Mouse (Mus musculus): ENCODE measurements around the gene Tma7. TPM values are rescaled to one million over a fixed set of nuclear protein-coding genes. Genes with fewer than 3 reads are reported as not detected.

The Tma7 gene
- polyA plus RNA-seq, 1 experiment: 203 TPM

GRCm38 (mm10) chr9:109102541-109102940, 20.2 kb upstream of the Tma7 start:
- Histone ChIP-seq H3K36me3 (ENCODE audit: control insufficient read depth, insufficient read depth, low read length, poor library complexity, severe bottlenecking) (no peaks in the 10 kb centered on the region), H3K27ac (ENCODE audit: insufficient read depth, low read length) (no peak overlapping the region), H3K4me1 (ENCODE audit: control insufficient read depth, insufficient read depth, low read length) (no peaks in the 10 kb centered on the region), H3K27me3 (ENCODE audit: control insufficient read depth, insufficient read depth, low read length, poor library complexity, severe bottlenecking) (no peaks in the 10 kb centered on the region), H3K9me3 (replicated peaks; ENCODE audit: control insufficient read depth, insufficient read depth, low read length, poor library complexity, severe bottlenecking) (no peaks in the 10 kb centered on the region), H3K9ac (ENCODE audit: low read depth, poor library complexity, severe bottlenecking) (no peak overlapping the region), H3K4me3 (ENCODE audit: low read depth, low read length) (no peak overlapping the region)
- TF ChIP-seq POLR2A (IDR thresholded peaks at IDR 0.05; ENCODE audit: insufficient read depth, low read length) (no peak), EP300 (IDR thresholded peaks at IDR 0.05; ENCODE audit: insufficient read depth, low read depth, low read length) (no peak), CTCF (IDR thresholded peaks at IDR 0.05; ENCODE audit: low read depth, low read length) (no peak)

DNA sequence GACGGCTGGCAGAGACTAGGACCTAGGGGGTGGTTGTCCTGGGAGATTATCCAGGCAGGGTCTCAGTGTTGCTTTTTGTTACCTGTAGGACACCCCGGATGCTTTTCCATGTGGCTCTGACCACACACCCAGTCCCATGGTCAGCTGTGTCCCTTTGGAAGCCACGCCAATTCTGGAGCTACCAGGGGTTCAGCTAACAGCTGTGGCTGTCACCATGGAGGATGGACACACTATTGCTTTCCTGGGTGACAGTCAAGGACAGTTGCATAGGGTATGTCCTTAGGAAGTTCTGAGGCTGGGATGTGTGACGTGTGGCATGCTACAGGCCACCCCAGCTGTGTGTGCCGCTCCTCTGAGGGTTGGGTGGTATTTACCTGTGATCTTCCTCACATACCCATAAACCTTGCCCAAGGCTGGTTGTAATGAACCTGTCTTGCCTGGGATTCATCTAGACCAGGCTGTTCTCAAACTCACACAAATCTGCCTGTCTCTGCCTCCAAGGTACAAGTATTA, 19.6 kb upstream of the Tma7 start:
- Histone ChIP-seq H3K27me3 (ENCODE audit: control insufficient read depth, insufficient read depth, low read length, poor library complexity, severe bottlenecking) (no peaks in the 10 kb centered on the region), H3K9me3 (replicated peaks; ENCODE audit: control insufficient read depth, insufficient read depth, low read length, poor library complexity, severe bottlenecking) (no peaks in the 10 kb centered on the region), H3K27ac (ENCODE audit: insufficient read depth, low read length) (no peak overlapping the region), H3K36me3 (ENCODE audit: control insufficient read depth, insufficient read depth, low read length, poor library complexity, severe bottlenecking) (no peaks in the 10 kb centered on the region), H3K4me1 (ENCODE audit: control insufficient read depth, insufficient read depth, low read length) (peaks cover under 1% of the 10 kb centered on the region), H3K9ac (ENCODE audit: low read depth, poor library complexity, severe bottlenecking) (no peak overlapping the region), H3K4me3 (ENCODE audit: low read depth, low read length) (no peak overlapping the region)
- TF ChIP-seq CTCF (IDR thresholded peaks at IDR 0.05; ENCODE audit: low read depth, low read length) (no peak), EP300 (IDR thresholded peaks at IDR 0.05; ENCODE audit: insufficient read depth, low read depth, low read length) (no peak), POLR2A (IDR thresholded peaks at IDR 0.05; ENCODE audit: insufficient read depth, low read length) (no peak)

DNA sequence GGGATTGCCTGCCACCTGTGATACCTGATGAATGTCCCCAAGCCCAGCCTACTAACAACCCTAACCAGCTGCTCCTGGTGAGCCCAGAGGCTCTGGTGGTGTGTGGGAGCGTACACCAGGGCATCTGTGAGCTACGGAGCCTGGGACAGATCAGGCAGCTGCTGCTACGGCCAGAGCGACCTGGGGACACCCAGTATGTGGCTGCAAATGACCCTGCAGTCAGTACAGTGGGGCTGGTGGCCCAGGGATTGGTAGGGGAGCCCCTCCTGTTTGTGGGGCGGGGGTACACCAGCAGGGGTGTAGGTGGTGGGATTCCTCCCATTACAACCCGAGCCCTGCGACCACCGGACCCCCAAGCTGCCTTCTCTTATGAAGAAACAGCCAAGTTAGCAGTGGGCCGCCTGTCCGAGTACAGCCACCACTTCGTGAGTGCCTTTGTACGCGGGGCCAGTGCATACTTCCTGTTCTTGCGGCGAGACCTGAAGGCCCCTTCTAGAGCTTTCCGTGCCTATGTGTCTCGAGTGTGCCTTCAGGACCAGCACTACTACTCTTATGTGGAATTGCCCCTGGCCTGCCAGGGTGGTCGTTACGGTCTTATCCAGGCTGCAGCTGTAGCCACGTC, 18.0 kb upstream of the Tma7 start:
- Histone ChIP-seq H3K9ac (ENCODE audit: low read depth, poor library complexity, severe bottlenecking) (no peak overlapping the region), H3K4me3 (ENCODE audit: low read depth, low read length) (no peak overlapping the region), H3K27ac (ENCODE audit: insufficient read depth, low read length) (no peak overlapping the region), H3K27me3 (ENCODE audit: control insufficient read depth, insufficient read depth, low read length, poor library complexity, severe bottlenecking) (no peaks in the 10 kb centered on the region), H3K36me3 (ENCODE audit: control insufficient read depth, insufficient read depth, low read length, poor library complexity, severe bottlenecking) (no peaks in the 10 kb centered on the region), H3K9me3 (replicated peaks; ENCODE audit: control insufficient read depth, insufficient read depth, low read length, poor library complexity, severe bottlenecking) (no peaks in the 10 kb centered on the region), H3K4me1 (ENCODE audit: control insufficient read depth, insufficient read depth, low read length) (peaks cover 3% of the 10 kb centered on the region)
- TF ChIP-seq EP300 (IDR thresholded peaks at IDR 0.05; ENCODE audit: insufficient read depth, low read depth, low read length) (no peak), POLR2A (IDR thresholded peaks at IDR 0.05; ENCODE audit: insufficient read depth, low read length) (no peak), CTCF (IDR thresholded peaks at IDR 0.05; ENCODE audit: low read depth, low read length) (no peak)

- Histone ChIP-seq H3K4me1 (ENCODE audit: control insufficient read depth, insufficient read depth, low read length) (peaks cover 3% of the 10 kb centered on the region), H3K9ac (ENCODE audit: low read depth, poor library complexity, severe bottlenecking) (no peak overlapping the region), H3K9me3 (replicated peaks; ENCODE audit: control insufficient read depth, insufficient read depth, low read length, poor library complexity, severe bottlenecking) (no peaks in the 10 kb centered on the region), H3K27me3 (ENCODE audit: control insufficient read depth, insufficient read depth, low read length, poor library complexity, severe bottlenecking) (no peaks in the 10 kb centered on the region), H3K27ac (ENCODE audit: insufficient read depth, low read length) (no peak overlapping the region), H3K4me3 (ENCODE audit: low read depth, low read length) (no peak overlapping the region), H3K36me3 (ENCODE audit: control insufficient read depth, insufficient read depth, low read length, poor library complexity, severe bottlenecking) (no peaks in the 10 kb centered on the region)
- TF ChIP-seq CTCF (IDR thresholded peaks at IDR 0.05; ENCODE audit: low read depth, low read length): no peak
- TF ChIP-seq POLR2A (IDR thresholded peaks at IDR 0.05; ENCODE audit: insufficient read depth, low read length): no peak
- no peak for TF ChIP-seq EP300 (IDR thresholded peaks at IDR 0.05; ENCODE audit: insufficient read depth, low read depth, low read length)
Measured at GRCm38 (mm10) chr9:109098969-109099368, 16.6 kb upstream of the Tma7 start.

- H3K27ac ChIP-seq (ENCODE audit: insufficient read depth, low read length): no peak overlapping the region
- no peak overlapping the region for H3K4me3 ChIP-seq (ENCODE audit: low read depth, low read length)
- no peaks in the 10 kb centered on the region for H3K9me3 ChIP-seq (replicated peaks; ENCODE audit: control insufficient read depth, insufficient read depth, low read length, poor library complexity, severe bottlenecking)
- TF ChIP-seq EP300 (IDR thresholded peaks at IDR 0.05; ENCODE audit: insufficient read depth, low read depth, low read length) (no peak), CTCF (IDR thresholded peaks at IDR 0.05; ENCODE audit: low read depth, low read length) (no peak), POLR2A (IDR thresholded peaks at IDR 0.05; ENCODE audit: insufficient read depth, low read length) (no peak)
- H3K27me3 ChIP-seq (ENCODE audit: control insufficient read depth, insufficient read depth, low read length, poor library complexity, severe bottlenecking): no peaks in the 10 kb centered on the region
- H3K36me3 ChIP-seq (ENCODE audit: control insufficient read depth, insufficient read depth, low read length, poor library complexity, severe bottlenecking): no peaks in the 10 kb centered on the region
- no peak overlapping the region for H3K9ac ChIP-seq (ENCODE audit: low read depth, poor library complexity, severe bottlenecking)
- peaks cover 4% of the 10 kb centered on the region for H3K4me1 ChIP-seq (ENCODE audit: control insufficient read depth, insufficient read depth, low read length)
Measured at GRCm38 (mm10) chr9:109098366-109098765, 16.0 kb upstream of the Tma7 start.

DNA sequence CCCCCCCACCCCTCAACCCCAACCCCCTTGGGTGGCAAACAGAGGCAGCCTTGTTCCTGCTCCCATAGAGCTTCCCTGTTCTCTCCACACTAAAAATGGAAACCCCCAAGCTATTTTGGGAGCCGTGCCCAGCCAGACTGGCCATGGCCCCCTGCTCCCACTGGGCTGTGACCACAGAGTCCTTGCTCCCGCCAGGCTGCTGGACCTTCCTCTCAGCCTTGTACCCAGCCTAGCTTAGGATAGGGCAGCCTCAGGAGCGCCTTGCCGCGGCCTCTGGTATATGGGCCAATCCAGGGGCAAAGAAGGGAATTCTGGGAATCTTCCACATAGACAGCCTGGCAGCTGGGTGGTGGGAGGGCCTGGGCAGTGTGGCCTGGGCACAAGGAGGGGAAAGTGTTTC, 15.4 kb upstream of the Tma7 start:
- H3K27ac ChIP-seq (ENCODE audit: insufficient read depth, low read length): no peak overlapping the region
- no peak for TF ChIP-seq EP300 (IDR thresholded peaks at IDR 0.05; ENCODE audit: insufficient read depth, low read depth, low read length)
- TF ChIP-seq CTCF (IDR thresholded peaks at IDR 0.05; ENCODE audit: low read depth, low read length): no peak
- TF ChIP-seq POLR2A (IDR thresholded peaks at IDR 0.05; ENCODE audit: insufficient read depth, low read length): no peak
- H3K4me1 ChIP-seq (ENCODE audit: control insufficient read depth, insufficient read depth, low read length): peaks cover 6% of the 10 kb centered on the region
- no peaks in the 10 kb centered on the region for H3K36me3 ChIP-seq (ENCODE audit: control insufficient read depth, insufficient read depth, low read length, poor library complexity, severe bottlenecking)
- H3K27me3 ChIP-seq (ENCODE audit: control insufficient read depth, insufficient read depth, low read length, poor library complexity, severe bottlenecking): no peaks in the 10 kb centered on the region
- H3K9ac ChIP-seq (ENCODE audit: low read depth, poor library complexity, severe bottlenecking): 0 out of 2 replicates have a peak overlapping the region, but pooled peaks have one; percentile 10
- H3K4me3 ChIP-seq (ENCODE audit: low read depth, low read length): no peak overlapping the region
- no peaks in the 10 kb centered on the region for H3K9me3 ChIP-seq (replicated peaks; ENCODE audit: control insufficient read depth, insufficient read depth, low read length, poor library complexity, severe bottlenecking)

All from ES-Bruce4 (cell line).